Mouse (Mus musculus): Measurements from ENCODE around the gene Mrps18b.

DNA sequence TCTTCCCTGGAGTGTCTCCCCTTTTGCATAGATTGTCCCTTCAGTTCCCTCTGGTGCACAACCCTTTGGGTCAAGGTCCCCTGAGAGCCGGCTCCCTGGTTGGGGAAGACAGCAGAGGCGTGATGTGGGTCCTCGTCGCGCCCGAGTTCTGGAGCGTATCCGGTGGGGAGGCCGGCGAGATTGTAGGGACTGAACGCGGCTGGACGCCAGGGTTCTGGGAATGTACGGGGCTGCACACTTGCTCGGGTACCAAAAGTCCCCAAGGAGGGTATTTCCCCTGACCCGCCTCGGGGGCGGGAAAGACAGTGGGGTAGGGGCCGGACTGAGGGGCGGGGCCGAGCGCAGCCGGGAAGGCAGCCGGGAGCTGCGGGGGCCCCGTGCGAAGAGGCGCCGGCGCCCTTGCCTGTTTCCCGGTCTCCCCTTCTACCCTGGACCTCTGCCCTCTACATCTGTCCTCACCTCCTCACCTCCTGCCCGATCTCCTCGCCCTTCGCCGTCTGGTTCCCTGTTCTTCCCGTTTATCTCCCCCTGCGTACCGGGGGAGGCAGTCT, 49.8 kb downstream of the Mrps18b start:
- TF ChIP-seq CTCF (IDR thresholded peaks at IDR 0.05; ENCODE audit: borderline replicate concordance, insufficient read depth, low read length) = no peak
- peak; percentile 77 for TF ChIP-seq POLR2A (IDR thresholded peaks at IDR 0.05; ENCODE audit: low read depth, low read length)
